Mouse (Mus musculus) lung, embryonic 14.5 days (tissue): ENCODE measurements around the gene Plod3. TPM values are rescaled to one million over a fixed set of nuclear protein-coding genes. Genes with fewer than 3 reads are reported as not detected.

Experiments
- ATAC-seq: fragments of 200-750 bp; cut with Nextera tagmentation; 2 replicates; pipeline ENCODE4 v1.8.0; 2017; ENCODE audit warnings: mild to moderate bottlenecking, moderate TSS enrichment, moderate library complexity; ENCODE audit not compliant: insufficient read depth
- DNase-seq: peaks from one replicate; pipeline ENCODE4 v3.0.0-alpha.2; 2015
- H3K27ac ChIP-seq: fragments of 300-500 bp; sonication (generic); 2 replicates; pipeline ENCODE4 v1.5.1; 2014; ENCODE audit warnings: low read depth, mild to moderate bottlenecking, moderate library complexity
- H3K27me3 ChIP-seq: fragments of 300-500 bp; sonication (generic); 2 replicates; pipeline ENCODE4 v1.6.1; 2014; ENCODE audit warnings: low read length, control low read depth; ENCODE audit not compliant: insufficient read depth
- H3K36me3 ChIP-seq: fragments of 300-500 bp; sonication (generic); 2 replicates; pipeline ENCODE4 v1.6.1; 2014; ENCODE audit warnings: control low read depth; ENCODE audit not compliant: insufficient read depth
- H3K4me1 ChIP-seq: fragments of 300-500 bp; sonication (generic); 2 replicates; pipeline ENCODE4 v1.6.1; 2014; ENCODE audit warnings: antibody characterized with exemption, control low read depth; ENCODE audit not compliant: insufficient read depth
- H3K4me2 ChIP-seq: fragments of 300-500 bp; sonication (generic); 2 replicates; pipeline ENCODE4 v1.6.1; 2014; ENCODE audit warnings: mild to moderate bottlenecking
- H3K4me3 ChIP-seq: fragments of 300-500 bp; sonication (generic); 2 replicates; pipeline ENCODE4 v1.5.1; 2014; ENCODE audit warnings: low read depth, low read length
- H3K9ac ChIP-seq: fragments of 300-500 bp; sonication (generic); 2 replicates; pipeline ENCODE4 v1.6.1; 2014
- H3K9me3 ChIP-seq: fragments of 300-500 bp; sonication (generic); 2 replicates; pipeline ENCODE4 v1.6.1; 2016; ENCODE audit warnings: low read depth, low read length, control low read depth
- CTCF ChIP-seq: IDR thresholded peaks from 2 replicates; pipeline ENCODE4 v1.5.1; 2016; ENCODE audit warnings: antibody characterized with exemption, low read depth
- WGBS: fragments of 180-500 bp; shearing (Covaris S2); extraction: QIAGEN DNeasy Blood & Tissue Kit; methylation state at CpG from one replicate; pipeline ENCODE4 v1.1.7; 2014; 5-methylcytosine and 5-hydroxymethylcytosine counted together
- polyA plus RNA-seq: library from polyadenylated mRNA; unstranded; fragments of >200 nt; fragmentation: Nextera tagmentation; extraction: Ambion mirVana; gene quantifications from 2 replicates; pipeline ENCODE4 v1.2.1, GENCODE M21; 2014

The Plod3 gene
- polyA plus RNA-seq, 1 experiment from 2014 or later, result 43.7 TPM

GRCm38 (mm10) chr5:136955622-136956021 lies 31.2 kb upstream of the Plod3 start:
- H3K36me3 ChIP-seq, result peaks cover 7% of the 10 kb centered on the region; the same call in 1 of the 2 replicates
- no peak for DNase-seq

DNA sequence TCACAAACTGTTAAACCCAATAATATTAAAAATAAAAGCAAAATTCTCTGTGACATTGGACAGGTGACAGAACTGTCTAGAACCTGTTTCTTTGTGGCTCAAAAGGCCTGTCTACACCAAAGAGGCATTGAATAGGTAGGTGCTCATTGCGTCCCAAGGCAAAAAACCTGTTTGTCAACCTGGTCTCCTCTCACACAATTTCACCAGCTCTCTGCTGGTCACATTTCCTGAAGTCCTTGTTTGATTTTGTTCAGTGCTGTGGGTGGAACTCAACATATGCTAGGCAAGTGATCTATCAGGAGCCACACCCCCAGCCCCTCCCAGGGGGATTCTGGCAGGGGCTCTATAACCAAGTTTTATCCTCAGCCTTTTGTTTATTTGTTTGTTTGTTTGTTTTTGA lies 29.6 kb upstream of the Plod3 start:
- no peak overlapping the region for H3K4me2 ChIP-seq
- WGBS, result 80% methylated on average over 1 of the region's 1 CpGs
- peaks cover 7% of the 10 kb centered on the region; the same call in 1 of the 2 replicates for H3K36me3 ChIP-seq
- H3K9ac ChIP-seq, result no peak overlapping the region
- no peak for TF ChIP-seq CTCF
- ATAC-seq (no peak), DNase-seq (no peak)
- no peak overlapping the region for H3K27ac ChIP-seq
- H3K27me3 ChIP-seq, result no peaks in the 10 kb centered on the region
- H3K9me3 ChIP-seq, result no peaks in the 10 kb centered on the region
- H3K4me1 ChIP-seq, result peaks cover 5% of the 10 kb centered on the region; the same call in 1 of the 2 replicates
- no peak overlapping the region for H3K4me3 ChIP-seq

More at GRCm38 (mm10) chr5:136955622-136956021, 31.2 kb upstream of the Plod3 start:
- no peak for TF ChIP-seq CTCF
- ATAC-seq, result no peak
- Histone ChIP-seq H3K9me3 (no peaks in the 10 kb centered on the region), H3K4me2 (no peak overlapping the region), H3K27me3 (no peaks in the 10 kb centered on the region), H3K27ac (no peak overlapping the region), H3K4me1 (peaks cover 5% of the 10 kb centered on the region; the same call in 1 of the 2 replicates), H3K9ac (no peak overlapping the region), H3K4me3 (no peak overlapping the region)
- 72% methylated on average over 4 of the region's 4 CpGs for whole genome bisulfite sequencing

DNA sequence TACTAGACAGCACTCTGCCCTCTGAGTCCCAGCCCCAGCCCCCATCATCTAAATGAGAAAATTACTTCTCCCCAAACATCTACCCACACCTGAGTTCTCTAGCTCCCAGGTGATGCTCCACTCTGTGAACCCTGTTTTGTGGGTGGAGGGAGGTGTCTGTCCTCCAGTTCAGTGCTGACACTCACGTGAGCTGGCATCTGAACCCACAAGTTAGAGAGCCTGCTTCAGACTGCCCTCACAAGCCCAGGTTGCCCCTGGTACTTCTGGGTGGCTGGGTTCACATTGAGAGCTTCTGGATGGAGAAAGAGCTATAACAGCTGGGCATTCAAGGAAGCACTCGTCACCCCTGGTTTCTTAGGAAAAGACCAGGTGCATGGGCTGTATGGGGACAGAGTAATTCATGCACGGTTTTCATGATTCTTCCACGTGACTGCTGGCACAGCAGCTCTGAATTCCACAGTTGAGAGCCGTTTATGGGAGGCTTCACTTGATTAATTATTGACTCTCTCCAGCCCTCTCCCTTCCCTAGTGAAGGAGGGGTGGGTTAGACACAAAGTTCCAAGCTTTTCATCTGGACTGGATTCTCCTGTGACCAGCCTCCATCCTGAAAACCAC lies 27.7 kb upstream of the Plod3 start:
- no peak for TF ChIP-seq CTCF
- no peaks in the 10 kb centered on the region for H3K27me3 ChIP-seq
- H3K4me1 ChIP-seq, result peaks cover 3% of the 10 kb centered on the region; the same call in 1 of the 2 replicates
- H3K9me3 ChIP-seq, result no peaks in the 10 kb centered on the region
- DNase-seq (peak; percentile 58), ATAC-seq (no peak)
- H3K4me2 ChIP-seq, result 0 out of 2 replicates have a peak overlapping the region, but pooled peaks have one; percentile 18
- H3K36me3 ChIP-seq, result peaks cover 19% of the 10 kb centered on the region
- H3K9ac ChIP-seq, result no peak overlapping the region
- H3K4me3 ChIP-seq, result no peak overlapping the region
- peak overlapping the region; percentile 81 for H3K27ac ChIP-seq
- 52% methylated on average over 5 of the region's 5 CpGs for WGBS

DNA sequence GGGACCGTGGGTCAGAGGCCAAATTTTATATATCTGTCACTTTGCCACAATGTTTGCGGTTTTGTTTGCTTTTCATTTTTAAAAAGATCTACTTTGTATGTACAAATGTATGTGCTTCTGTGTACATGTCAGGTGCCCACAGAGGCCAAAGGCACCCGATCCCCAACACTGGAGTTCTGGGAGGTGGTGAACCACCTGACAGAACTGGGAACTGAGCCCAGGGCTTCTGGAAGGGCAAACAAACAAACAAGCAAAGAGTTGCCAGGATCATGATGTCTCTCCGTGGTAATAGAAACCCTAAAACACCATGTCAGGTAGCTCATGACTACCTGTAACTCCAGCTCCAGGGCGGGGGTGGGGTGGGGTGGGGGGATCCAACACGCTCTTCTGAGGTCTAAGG lies 26.8 kb upstream of the Plod3 start:
- Histone ChIP-seq H3K4me3 (no peak overlapping the region), H3K36me3 (peaks cover 29% of the 10 kb centered on the region), H3K4me2 (no peak overlapping the region), H3K9me3 (no peaks in the 10 kb centered on the region), H3K4me1 (no peaks in the 10 kb centered on the region), H3K27me3 (no peaks in the 10 kb centered on the region), H3K9ac (no peak overlapping the region), H3K27ac (peak overlapping the region; percentile 81; the same call in 1 of the 2 replicates)
- TF ChIP-seq CTCF, result no peak
- DNase-seq, result no peak
- ATAC-seq, result no peak
- WGBS, result 85% methylated on average over 6 of the region's 6 CpGs

DNA sequence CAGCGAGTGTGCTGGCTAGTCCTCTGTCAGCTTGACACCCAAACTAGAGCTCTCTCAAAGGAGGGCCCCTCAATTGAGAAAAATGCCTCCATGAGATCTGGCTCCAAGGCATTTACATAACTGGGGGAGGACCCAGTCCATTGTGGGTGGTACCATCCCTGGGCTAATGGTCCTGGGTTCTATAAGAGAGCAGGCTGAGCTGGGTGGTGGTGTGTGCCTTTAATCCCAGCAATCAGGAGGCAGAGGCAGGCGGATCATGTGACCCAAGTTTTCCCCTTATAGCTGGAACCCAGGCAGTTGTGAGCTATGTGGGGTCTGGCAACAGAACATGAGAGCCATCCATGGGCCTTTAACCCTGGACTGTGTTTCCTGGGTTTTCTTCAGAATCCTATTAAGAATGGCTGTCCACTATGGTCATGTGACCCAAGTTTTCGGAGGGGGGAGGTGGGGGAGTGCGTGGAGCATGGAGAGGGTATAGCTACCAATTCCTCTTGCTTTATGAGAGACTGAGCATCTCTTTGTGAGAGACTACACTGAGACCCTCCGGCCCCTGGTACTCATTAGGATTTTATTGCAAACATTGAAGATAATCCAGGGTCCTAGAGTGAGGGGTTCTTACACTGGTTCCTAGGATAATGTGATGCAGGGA lies 25.4 kb upstream of the Plod3 start:
- no peak for TF ChIP-seq CTCF
- peaks cover 37% of the 10 kb centered on the region for H3K36me3 ChIP-seq
- 27% methylated on average over 5 of the region's 5 CpGs for WGBS
- ATAC-seq (no peak; the same call in 1 of the 2 replicates), DNase-seq (no peak)
- H3K4me2 ChIP-seq, result peak overlapping the region; percentile 78
- peak overlapping the region; percentile 86 for H3K27ac ChIP-seq
- peak overlapping the region; percentile 60 for H3K4me3 ChIP-seq
- H3K9ac ChIP-seq, result peak overlapping the region; percentile 67
- no peaks in the 10 kb centered on the region for H3K27me3 ChIP-seq
- no peaks in the 10 kb centered on the region for H3K9me3 ChIP-seq
- 0 out of 2 replicates have a peak, but pooled peaks cover 8% of the 10 kb centered on the region for H3K4me1 ChIP-seq

GRCm38 (mm10) chr5:136961983-136962461 lies 24.8 kb upstream of the Plod3 start:
- Histone ChIP-seq H3K36me3 (peaks cover 40% of the 10 kb centered on the region), H3K27ac (peak overlapping the region; percentile 86), H3K4me3 (peak overlapping the region; percentile 60), H3K4me1 (peaks cover 14% of the 10 kb centered on the region; the same call in 1 of the 2 replicates), H3K27me3 (no peaks in the 10 kb centered on the region), H3K9me3 (no peaks in the 10 kb centered on the region), H3K9ac (peak overlapping the region; percentile 67), H3K4me2 (peak overlapping the region; percentile 78)
- DNase-seq (peak; percentile 95), ATAC-seq (peak; percentile 90)
- WGBS, result under 1% methylated on average over 20 of the region's 20 CpGs
- TF ChIP-seq CTCF, result peak; percentile 5; the same call in 1 of the 2 replicates

DNA sequence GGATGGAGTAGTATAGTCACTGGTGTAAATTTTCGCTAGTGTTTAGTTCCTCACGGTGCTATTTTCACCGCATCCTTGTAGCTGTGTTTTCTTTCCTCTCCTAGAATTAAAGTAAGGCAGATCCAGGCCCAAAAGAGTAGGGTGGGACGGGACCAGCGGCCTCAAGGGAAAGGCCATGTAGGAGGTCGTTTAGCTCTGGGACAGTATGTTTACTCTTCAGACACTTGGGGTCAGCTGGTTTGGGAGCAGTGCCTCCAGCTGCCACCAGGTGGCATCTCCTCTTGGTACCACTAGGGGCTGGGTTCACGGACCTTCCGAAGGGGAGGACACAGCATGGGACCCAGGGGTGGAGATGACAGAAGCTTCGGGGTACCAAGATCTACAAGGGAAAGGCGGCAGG lies 24.3 kb upstream of the Plod3 start:
- TF ChIP-seq CTCF, result peak; percentile 95
- H3K4me1 ChIP-seq, result peaks cover 15% of the 10 kb centered on the region; the same call in 1 of the 2 replicates

More for the DNA sequence above, 24.3 kb upstream of the Plod3 start:
- H3K4me2 ChIP-seq, result peak overlapping the region; percentile 78
- ATAC-seq, result peak; percentile 72
- no peaks in the 10 kb centered on the region for H3K27me3 ChIP-seq
- 1% methylated on average over 10 of the region's 10 CpGs for WGBS
- peak overlapping the region; percentile 60 for H3K4me3 ChIP-seq
- peak; percentile 94 for DNase-seq
- peak overlapping the region; percentile 67 for H3K9ac ChIP-seq
- H3K27ac ChIP-seq, result peak overlapping the region; percentile 86
- H3K9me3 ChIP-seq, result no peaks in the 10 kb centered on the region
- H3K36me3 ChIP-seq, result peaks cover 40% of the 10 kb centered on the region
